ENCODE assay signal across 8 mouse cellular contexts in the genomic region with DNA sequence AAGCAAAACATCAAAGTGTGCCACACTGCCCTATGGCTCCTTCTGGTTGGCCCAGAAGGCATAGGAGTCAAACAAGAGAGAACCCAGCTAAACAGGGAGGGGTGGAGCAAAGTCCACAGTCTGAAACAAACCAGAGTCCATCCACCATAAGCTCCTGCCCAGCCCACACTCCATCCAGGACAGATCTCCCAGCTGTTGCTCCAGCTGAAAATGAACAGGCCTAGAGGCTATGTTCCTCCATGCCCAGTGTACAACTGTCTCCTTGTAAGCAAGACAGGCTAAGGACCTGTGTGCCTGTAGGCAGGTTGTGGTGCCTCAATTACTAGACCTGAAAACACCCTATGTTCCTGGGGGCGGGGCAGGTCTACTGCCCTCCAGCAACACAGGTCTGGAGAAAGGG. TPM values are rescaled to one million over a fixed set of nuclear protein-coding genes. Genes with fewer than 3 reads are reported as not detected.
A peak's percentile ranks its signal among the peaks of the same experiment; 100 is the strongest.
DNase-seq lines count a peak whose midpoint lies in the region; ATAC-seq and TF ChIP-seq lines count a peak whose summit lies in the region.

No protein-coding gene starts in this region.

- 65% methylated on average over 1 of the region's 1 CpGs for WGBS in heart, embryonic 13.5 days
- WGBS in forebrain, postnatal 0 days = 73% methylated on average over 1 of the region's 1 CpGs
- 34% methylated on average over 1 of the region's 1 CpGs for WGBS in large intestine, adult 2 months
- WGBS in neural tube, embryonic 13.5 days = 85% methylated on average over 1 of the region's 1 CpGs

- ATAC-seq in heart, embryonic 13.5 days (ENCODE audit: extremely low read depth, insufficient number of reproducible peaks, low FRiP score, low TSS enrichment) = no peak
- no peak for ATAC-seq in forebrain, postnatal 0 days
- no peak for ATAC-seq in neural tube, embryonic 13.5 days (ENCODE audit: low read depth)

- H3K36me3 ChIP-seq in heart, embryonic 13.5 days = peaks cover 8% of the 10 kb centered on the region; the same call in 1 of the 2 replicates
- no peaks in the 10 kb centered on the region for H3K36me3 ChIP-seq in forebrain, postnatal 0 days (ENCODE audit: insufficient read depth)
- H3K36me3 ChIP-seq in neural tube, embryonic 13.5 days = no peaks in the 10 kb centered on the region

- H3K27me3 ChIP-seq in heart, embryonic 13.5 days (replicated peaks) = no peaks in the 10 kb centered on the region
- H3K27me3 ChIP-seq in forebrain, postnatal 0 days (ENCODE audit: insufficient read depth, low read length) = no peaks in the 10 kb centered on the region
- H3K27me3 ChIP-seq in neural tube, embryonic 13.5 days = no peaks in the 10 kb centered on the region

- H3K9ac ChIP-seq in heart, embryonic 13.5 days = peak overlapping the region; percentile 91
- no peak overlapping the region for H3K9ac ChIP-seq in forebrain, postnatal 0 days
- H3K9ac ChIP-seq in neural tube, embryonic 13.5 days = peak overlapping the region; percentile 83

- peak overlapping the region; percentile 84 for H3K4me2 ChIP-seq in heart, embryonic 13.5 days
- peak overlapping the region; percentile 91 for H3K4me2 ChIP-seq in forebrain, postnatal 0 days (ENCODE audit: low read depth)
- peak overlapping the region; percentile 93 for H3K4me2 ChIP-seq in neural tube, embryonic 13.5 days

- 0 out of 2 replicates have a peak overlapping the region, but pooled peaks have one; percentile 92 for H3K27ac ChIP-seq in heart, embryonic 13.5 days (replicated peaks)
- no peak overlapping the region for H3K27ac ChIP-seq in forebrain, postnatal 0 days (ENCODE audit: low read depth, low read length)
- H3K27ac ChIP-seq in neural tube, embryonic 13.5 days (replicated peaks) = peak overlapping the region; percentile 94

- no peak for DNase-seq in heart, adult 9 months (ENCODE audit: low spot score in 2 of 2)
- DNase-seq in forebrain, postnatal 0 days = no peak
- DNase-seq in large intestine, adult 2 months (ENCODE audit: low read depth, low spot score) = peak; percentile 92
- DNase-seq in cerebellum, postnatal 36 days = no peak
- no peak for DNase-seq in left cerebral cortex, adult 11 months (ENCODE audit: low spot score)
- no peak for DNase-seq in layer of hippocampus, postnatal 25 days (ENCODE audit: extremely low spot score in 1 of 2, low spot score in 1 of 2)

- H3K9me3 ChIP-seq in heart, embryonic 13.5 days = no peaks in the 10 kb centered on the region
- no peaks in the 10 kb centered on the region for H3K9me3 ChIP-seq in forebrain, postnatal 0 days (ENCODE audit: low read length)
- no peaks in the 10 kb centered on the region for H3K9me3 ChIP-seq in neural tube, embryonic 13.5 days

- peaks cover 58% of the 10 kb centered on the region for H3K4me1 ChIP-seq in heart, embryonic 13.5 days
- H3K4me1 ChIP-seq in forebrain, postnatal 0 days (ENCODE audit: insufficient read depth) = peaks cover 15% of the 10 kb centered on the region; the same call in 1 of the 2 replicates
- peaks cover 42% of the 10 kb centered on the region for H3K4me1 ChIP-seq in neural tube, embryonic 13.5 days (replicated peaks)

- H3K4me3 ChIP-seq in heart, embryonic 13.5 days = peak overlapping the region; percentile 85; the same call in 1 of the 2 replicates
- H3K4me3 ChIP-seq in forebrain, postnatal 0 days (ENCODE audit: low read depth, low read length) = peak overlapping the region; percentile 66
- peak overlapping the region; percentile 78 for H3K4me3 ChIP-seq in neural tube, embryonic 13.5 days

- no peak for TF ChIP-seq CTCF in forebrain, postnatal 0 days (IDR thresholded peaks at IDR 0.05; ENCODE audit: low read depth)

RNA-seq across cellular contexts. Expression of gene Tfap4, which starts 2.6 kb away (rescaled TPM):
- 6.3 and 7.7 TPM in 2 replicates for polyA plus RNA-seq in heart, embryonic 13.5 days (2015; fragmentation: Nextera tagmentation; extraction: Ambion mirVana)
- total RNA-seq in forebrain, postnatal 0 days (2014; rRNA removed) = 9.1 and 10.2 TPM in 2 replicates
- 6.4 and 8.0 TPM in 2 replicates for polyA plus RNA-seq in forebrain, postnatal 0 days (2015; fragmentation: Nextera tagmentation; extraction: Ambion mirVana)
- polyA plus RNA-seq in large intestine, adult 2 months (2012; rRNA removed) = 11.1 and 13.2 TPM in 2 replicates
- 10.2 TPM in 2 replicates for polyA plus RNA-seq in neural tube, embryonic 13.5 days (2015; fragmentation: Nextera tagmentation; extraction: Ambion mirVana)
- 1 to 10 TPM; 4.4 to 5.0 TPM for total RNA-seq in layer of hippocampus, postnatal 25 days (2021)

RNA-seq across cellular contexts. Expression of gene Srl, which starts 15.5 kb away (rescaled TPM):
- polyA plus RNA-seq in heart, embryonic 13.5 days (2015; fragmentation: Nextera tagmentation; extraction: Ambion mirVana) = 177 and 181 TPM in 2 replicates
- 55.0 and 55.9 TPM in 2 replicates for total RNA-seq in forebrain, postnatal 0 days (2014; rRNA removed)
- 18.8 and 23.4 TPM in 2 replicates for polyA plus RNA-seq in forebrain, postnatal 0 days (2015; fragmentation: Nextera tagmentation; extraction: Ambion mirVana)
- polyA plus RNA-seq in large intestine, adult 2 months (2012; rRNA removed) = 2.9 and 3.3 TPM in 2 replicates
- polyA plus RNA-seq in neural tube, embryonic 13.5 days (2015; fragmentation: Nextera tagmentation; extraction: Ambion mirVana) = 28.9 and 31.8 TPM in 2 replicates
- total RNA-seq in layer of hippocampus, postnatal 25 days (2021) = 10 to 100 TPM; 13.9 to 16.7 TPM

RNA-seq across cellular contexts. Expression of gene Glis2, which starts 37.4 kb away (rescaled TPM):
- 19.9 and 23.5 TPM in 2 replicates for polyA plus RNA-seq in heart, embryonic 13.5 days (2015; fragmentation: Nextera tagmentation; extraction: Ambion mirVana)
- total RNA-seq in forebrain, postnatal 0 days (2014; rRNA removed) = 13.3 and 15.2 TPM in 2 replicates
- polyA plus RNA-seq in forebrain, postnatal 0 days (2015; fragmentation: Nextera tagmentation; extraction: Ambion mirVana) = 7.1 and 11.6 TPM in 2 replicates
- polyA plus RNA-seq in large intestine, adult 2 months (2012; rRNA removed) = 8.1 TPM in 2 replicates
- polyA plus RNA-seq in neural tube, embryonic 13.5 days (2015; fragmentation: Nextera tagmentation; extraction: Ambion mirVana) = 22.2 and 28.8 TPM in 2 replicates
- total RNA-seq in layer of hippocampus, postnatal 25 days (2021) = 10 to 100 TPM; 15.4 to 16.2 TPM
